Mouse (Mus musculus) ES-Bruce4 (cell line): ENCODE measurements around the gene Rnf34. TPM values are rescaled to one million over a fixed set of nuclear protein-coding genes. Genes with fewer than 3 reads are reported as not detected.
A peak's percentile ranks its signal among the peaks of the same experiment; 100 is the strongest.

Experiments used
- H3K27ac ChIP-seq: 2 replicates; pipeline ENCODE4 v1.5.1; 2012; ENCODE audit warnings: low read length, inconsistent platforms; ENCODE audit not compliant: insufficient read depth
- H3K27me3 ChIP-seq: 2 replicates; pipeline ENCODE4 v1.6.1; 2012; ENCODE audit warnings: mild to moderate bottlenecking, low read length, inconsistent platforms; ENCODE audit not compliant: control insufficient read depth, poor library complexity, insufficient read depth, severe bottlenecking
- H3K36me3 ChIP-seq: 2 replicates; pipeline ENCODE4 v1.6.1; 2012; ENCODE audit warnings: inconsistent platforms, mild to moderate bottlenecking, low read length, moderate library complexity; ENCODE audit not compliant: control insufficient read depth, poor library complexity, insufficient read depth, severe bottlenecking
- H3K4me1 ChIP-seq: one replicate; pipeline ENCODE4 v1.8.1; 2011; ENCODE audit warnings: low read length; ENCODE audit not compliant: control insufficient read depth, insufficient read depth
- H3K4me3 ChIP-seq: 2 replicates; pipeline ENCODE4 v1.5.1; 2011; ENCODE audit warnings: low read depth, mild to moderate bottlenecking, low read length
- H3K9ac ChIP-seq: 2 replicates; pipeline ENCODE4 v1.6.1; 2012; ENCODE audit warnings: low read depth, mild to moderate bottlenecking, inconsistent platforms; ENCODE audit not compliant: poor library complexity, severe bottlenecking
- H3K9me3 ChIP-seq: replicated peaks from 2 replicates; pipeline ENCODE4 v1.6.1; 2012; ENCODE audit warnings: mild to moderate bottlenecking, low read length, inconsistent platforms; ENCODE audit not compliant: control insufficient read depth, poor library complexity, insufficient read depth, severe bottlenecking
- CTCF ChIP-seq: IDR thresholded peaks from one replicate; pipeline ENCODE4 v1.8.1; 2011; ENCODE audit warnings: low read depth, low read length
- EP300 ChIP-seq: IDR thresholded peaks from 2 replicates; pipeline ENCODE4 v1.6.1; 2011; ENCODE audit warnings: low read depth, low read length; ENCODE audit not compliant: insufficient read depth
- POLR2A ChIP-seq: IDR thresholded peaks from one replicate; pipeline ENCODE4 v1.8.1; 2011; ENCODE audit warnings: low read length; ENCODE audit not compliant: insufficient read depth
- polyA plus RNA-seq: library from polyadenylated mRNA; stranded (reverse); fragments of >200 nt; gene quantifications from 2 replicates; pipeline ENCODE4 v1.2.4, GENCODE M21; 2011; ENCODE audit warnings: low read depth; ENCODE audit not compliant: missing spikeins, insufficient read depth, insufficient read length

Rnf34 gene
- polyA plus RNA-seq, 1 experiment, result 28.5 TPM

DNA sequence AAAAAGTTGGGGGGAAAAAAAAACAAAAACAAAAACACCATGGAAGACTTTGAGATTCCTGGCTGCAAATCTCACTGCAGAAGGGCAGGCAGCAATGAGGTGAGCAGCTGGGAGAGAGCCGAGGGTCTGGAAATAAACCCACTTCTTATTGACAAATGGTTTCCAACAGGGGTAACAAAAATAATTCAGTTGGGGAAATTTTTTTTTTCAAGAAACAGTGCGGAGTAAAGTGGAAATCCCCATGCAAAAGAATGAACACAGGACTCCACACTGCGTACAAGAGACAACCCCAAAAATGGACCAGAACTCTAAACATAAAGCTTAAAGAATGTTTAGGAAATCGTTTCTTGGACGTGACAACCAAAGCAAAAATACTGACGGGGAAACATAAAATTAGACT lies 43.4 kb downstream of the Rnf34 start:
- Histone ChIP-seq H3K36me3 (0 out of 2 replicates have a peak, but pooled peaks cover 4% of the 10 kb centered on the region), H3K9ac (no peak overlapping the region), H3K27me3 (no peaks in the 10 kb centered on the region), H3K9me3 (no peaks in the 10 kb centered on the region), H3K4me3 (no peak overlapping the region), H3K4me1 (no peaks in the 10 kb centered on the region), H3K27ac (no peak overlapping the region)
- no peak for TF ChIP-seq CTCF
- TF ChIP-seq POLR2A, result no peak
- TF ChIP-seq EP300, result no peak

DNA sequence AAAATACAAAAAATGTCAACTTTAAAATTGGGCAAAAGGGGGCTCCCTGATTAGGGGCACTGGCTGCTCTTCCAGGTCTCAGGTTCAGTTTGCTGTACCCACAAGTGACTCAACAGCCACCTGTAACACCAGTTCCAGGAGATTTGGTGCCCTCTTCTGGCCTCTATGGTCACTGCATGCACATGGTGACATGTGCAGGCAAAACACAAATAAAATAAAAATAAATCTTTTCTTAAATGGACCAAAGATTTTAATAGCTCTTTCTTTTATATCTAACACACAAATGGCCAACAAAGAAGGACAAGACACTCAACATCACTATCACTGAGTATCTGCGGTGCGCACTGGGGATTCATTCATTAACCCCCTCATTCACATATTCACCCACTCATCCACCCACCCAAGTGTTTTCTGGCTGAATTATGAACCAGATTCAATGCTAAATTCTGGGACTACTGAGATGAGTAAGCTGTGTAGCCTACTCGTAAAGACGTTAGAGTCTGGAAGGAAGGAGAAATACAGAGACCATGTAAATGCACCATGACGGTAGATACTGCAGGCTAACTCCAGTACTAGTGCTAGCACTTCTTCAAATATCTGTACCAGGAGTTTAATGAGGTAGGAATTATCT lies 44.3 kb downstream of the Rnf34 start:
- Histone ChIP-seq H3K4me3 (no peak overlapping the region), H3K9me3 (no peaks in the 10 kb centered on the region), H3K4me1 (no peaks in the 10 kb centered on the region), H3K27me3 (no peaks in the 10 kb centered on the region), H3K36me3 (0 out of 2 replicates have a peak, but pooled peaks cover 4% of the 10 kb centered on the region), H3K9ac (no peak overlapping the region), H3K27ac (no peak overlapping the region)
- TF ChIP-seq CTCF (peak; percentile 64), POLR2A (no peak), EP300 (no peak)

DNA sequence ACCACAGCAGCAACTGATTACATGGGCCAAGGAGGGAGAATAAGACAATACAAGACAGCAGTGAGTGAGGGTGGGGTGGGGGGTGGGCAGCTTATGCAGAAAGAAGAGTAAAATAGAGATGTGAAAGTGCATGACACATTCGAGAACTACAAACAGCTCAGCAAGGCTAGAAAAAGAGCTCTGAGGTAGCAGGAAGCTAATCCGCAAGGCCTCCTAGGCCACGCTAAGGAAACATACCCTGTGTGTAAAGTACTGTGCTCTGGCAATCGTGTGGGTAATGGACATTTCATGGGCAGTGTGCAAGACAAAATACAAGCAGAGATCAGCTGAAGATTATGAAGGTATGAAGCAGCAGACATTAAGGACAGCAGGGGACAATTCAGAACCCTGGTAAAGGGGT lies 45.0 kb downstream of the Rnf34 start:
- Histone ChIP-seq H3K4me1 (no peaks in the 10 kb centered on the region), H3K27me3 (no peaks in the 10 kb centered on the region), H3K9ac (no peak overlapping the region), H3K4me3 (no peak overlapping the region), H3K36me3 (0 out of 2 replicates have a peak, but pooled peaks cover 4% of the 10 kb centered on the region), H3K9me3 (no peaks in the 10 kb centered on the region), H3K27ac (no peak overlapping the region)
- TF ChIP-seq CTCF (no peak), POLR2A (no peak), EP300 (no peak)

DNA sequence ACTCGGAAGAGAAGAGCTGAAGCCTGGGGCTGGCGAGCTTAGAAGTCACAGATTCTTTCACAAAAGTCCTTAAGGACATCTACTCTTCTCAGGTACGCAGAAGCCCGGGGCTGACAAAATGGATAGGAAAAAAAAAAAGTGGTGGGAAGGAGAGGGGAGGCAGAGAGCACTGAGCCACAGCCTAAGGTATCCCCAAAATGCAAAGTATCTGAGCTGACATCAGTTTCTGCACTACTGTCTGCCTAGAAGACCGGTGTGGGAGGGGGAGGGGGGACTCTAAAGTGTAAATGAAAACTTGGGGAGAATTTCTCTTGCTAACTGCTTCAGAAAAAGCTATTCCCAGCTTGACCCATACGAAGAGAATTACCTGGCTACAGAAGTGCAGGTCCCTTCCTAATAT lies 48.3 kb downstream of the Rnf34 start:
- no peak overlapping the region for H3K9ac ChIP-seq
- H3K4me3 ChIP-seq, result no peak overlapping the region

DNA sequence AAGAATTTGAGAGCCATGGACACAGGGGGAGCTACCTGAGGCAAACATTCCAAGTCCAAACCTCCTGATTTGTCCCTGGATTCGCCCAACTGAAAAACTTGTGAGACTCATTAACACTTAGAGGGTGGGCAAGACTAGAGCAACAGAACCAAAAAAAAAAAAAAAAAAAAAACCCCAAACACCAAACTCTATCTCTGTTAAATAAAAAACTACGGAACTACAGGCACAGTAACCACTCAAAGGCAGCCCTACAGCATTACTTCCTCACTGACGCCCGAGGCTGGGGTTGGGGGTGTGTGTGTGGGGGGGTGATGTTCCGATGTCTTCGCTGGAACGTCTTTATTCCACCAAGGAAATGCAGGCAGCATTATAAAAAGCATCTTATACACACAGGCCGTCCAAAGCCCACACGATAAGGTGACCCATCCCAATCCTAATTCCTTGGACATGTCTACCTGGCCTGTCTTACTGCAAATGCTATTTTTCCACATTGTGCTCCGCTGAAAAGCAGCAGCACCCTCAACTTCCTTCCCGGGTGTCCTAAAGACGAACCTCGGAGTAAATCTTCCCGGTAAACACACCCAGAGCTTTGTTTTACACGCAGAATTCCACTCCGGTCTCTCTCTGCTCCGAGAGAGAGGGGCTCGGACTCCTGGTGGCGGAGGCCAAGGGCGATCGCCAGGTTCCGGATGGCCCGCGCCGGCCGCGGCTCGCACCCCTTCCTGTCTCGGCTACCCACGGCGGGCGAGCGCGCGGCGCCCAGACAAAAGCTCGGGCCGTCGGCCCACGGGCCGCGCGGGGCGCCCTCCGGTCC lies 49.3 kb downstream of the Rnf34 start:
- 0 out of 2 replicates have a peak, but pooled peaks cover 4% of the 10 kb centered on the region for H3K36me3 ChIP-seq
- H3K4me1 ChIP-seq, result no peaks in the 10 kb centered on the region
- H3K27me3 ChIP-seq, result no peaks in the 10 kb centered on the region
- H3K9me3 ChIP-seq, result no peaks in the 10 kb centered on the region
- H3K27ac ChIP-seq, result no peak overlapping the region
- peak overlapping the region; percentile 69 for H3K4me3 ChIP-seq
- H3K9ac ChIP-seq, result peak overlapping the region; percentile 73
- TF ChIP-seq CTCF (no peak), EP300 (no peak), POLR2A (no peak)

More for the DNA sequence above, 48.3 kb downstream of the Rnf34 start:
- H3K36me3 ChIP-seq, result 0 out of 2 replicates have a peak, but pooled peaks cover 4% of the 10 kb centered on the region
- no peaks in the 10 kb centered on the region for H3K4me1 ChIP-seq
- no peaks in the 10 kb centered on the region for H3K27me3 ChIP-seq
- H3K27ac ChIP-seq, result no peak overlapping the region
- TF ChIP-seq CTCF, result no peak
- no peak for TF ChIP-seq POLR2A
- TF ChIP-seq EP300, result no peak
- H3K9me3 ChIP-seq, result no peaks in the 10 kb centered on the region
